Mouse (Mus musculus): ENCODE measurements around the gene Fgfr2. TPM values are rescaled to one million over a fixed set of nuclear protein-coding genes. Genes with fewer than 3 reads are reported as not detected.

Fgfr2 gene
- total RNA-seq, 2 experiments from 2014 or later, result 27.3 to 32.7 TPM

- intact Hi-C loops (cut with DNase I), result no loop called here
- peak in 1 of 2 experiments; percentile 26 for DNase-seq (ENCODE audit: low spot score in 2 of 2)
Measured at GRCm38 (mm10) chr7:132409890-132410289, 713.3 kb downstream of the Fgfr2 start.

GRCm38 (mm10) chr7:132402377-132403084 lies 720.6 kb downstream of the Fgfr2 start:
- intact Hi-C loops (cut with DNase I), result no loop called here
- DNase-seq (ENCODE audit: low spot score in 2 of 2), result no peak

GRCm38 (mm10) chr7:132398487-132398886 lies 724.7 kb downstream of the Fgfr2 start:
- DNase-seq (ENCODE audit: low spot score in 2 of 2), result no peak
- intact Hi-C loops (cut with DNase I), result no loop called here

- intact Hi-C loops (cut with DNase I), result no loop called here
Measured at GRCm38 (mm10) chr7:132396661-132397322, 726.4 kb downstream of the Fgfr2 start.

GRCm38 (mm10) chr7:132393582-132394175 lies 729.5 kb downstream of the Fgfr2 start:
- intact Hi-C loops (cut with DNase I), result no loop called here
- no peak for DNase-seq (ENCODE audit: low spot score in 2 of 2)

More at GRCm38 (mm10) chr7:132396661-132397322, 726.4 kb downstream of the Fgfr2 start:
- DNase-seq (ENCODE audit: low spot score in 2 of 2), result no peak

GRCm38 (mm10) chr7:132393014-132393406 lies 730.1 kb downstream of the Fgfr2 start:
- intact Hi-C loops (cut with DNase I), result no loop called here
- DNase-seq (ENCODE audit: low spot score in 2 of 2), result no peak

GRCm38 (mm10) chr7:132392233-132393013 lies 730.7 kb downstream of the Fgfr2 start:
- DNase-seq (ENCODE audit: low spot score in 2 of 2), result no peak
- intact Hi-C loops (cut with DNase I), result no loop called here

GRCm38 (mm10) chr7:132389473-132389872 lies 733.7 kb downstream of the Fgfr2 start:
- no peak for DNase-seq (ENCODE audit: low spot score in 2 of 2)
- intact Hi-C loops (cut with DNase I), result no loop called here

- DNase-seq (ENCODE audit: low spot score in 2 of 2), result no peak
- intact Hi-C loops (cut with DNase I), result no loop called here
Measured at GRCm38 (mm10) chr7:132387507-132387906, 735.6 kb downstream of the Fgfr2 start.

GRCm38 (mm10) chr7:132386316-132386715 lies 736.8 kb downstream of the Fgfr2 start:
- intact Hi-C loops (cut with DNase I), result no loop called here
- no peak for DNase-seq (ENCODE audit: low spot score in 2 of 2)

- DNase-seq (ENCODE audit: low spot score in 2 of 2), result no peak
- intact Hi-C loops (cut with DNase I), result no loop called here
Measured at GRCm38 (mm10) chr7:132385456-132386130, 737.6 kb downstream of the Fgfr2 start.

- intact Hi-C loops (cut with DNase I), result no loop called here
- DNase-seq (ENCODE audit: low spot score in 2 of 2), result no peak
Measured at GRCm38 (mm10) chr7:132384736-132385455, 738.3 kb downstream of the Fgfr2 start.

- intact Hi-C loops (cut with DNase I), result no loop called here
- DNase-seq (ENCODE audit: low spot score in 2 of 2), result no peak
Measured at GRCm38 (mm10) chr7:132380634-132381336, 742.4 kb downstream of the Fgfr2 start.

GRCm38 (mm10) chr7:132377913-132378312 lies 745.2 kb downstream of the Fgfr2 start:
- intact Hi-C loops (cut with DNase I), result no loop called here
- no peak for DNase-seq (ENCODE audit: low spot score in 2 of 2)

- peak; percentile 37 to 61 for DNase-seq (ENCODE audit: low spot score in 2 of 2)
- intact Hi-C loops (cut with DNase I), result no loop called here
Measured at GRCm38 (mm10) chr7:132373594-132374378, 749.4 kb downstream of the Fgfr2 start.

GRCm38 (mm10) chr7:132372752-132373513 lies 750.2 kb downstream of the Fgfr2 start:
- no peak for DNase-seq (ENCODE audit: low spot score in 2 of 2)
- intact Hi-C loops (cut with DNase I), result no loop called here

- intact Hi-C loops (cut with DNase I), result no loop called here
- no peak for DNase-seq (ENCODE audit: low spot score in 2 of 2)
Measured at GRCm38 (mm10) chr7:132371832-132372231, 751.3 kb downstream of the Fgfr2 start.
